Mouse (Mus musculus): ENCODE measurements around the gene Edaradd.
"Not testable (repeated sequence)": the region's sequence is repeated elsewhere in the genome, so short reads cannot be mapped to it uniquely, and the experiment has no call there.

Gene Edaradd

GRCm38 (mm10) chr13:12519371-12519770 lies 867 bp downstream of the Edaradd start:
- DNase-seq (ENCODE audit: extremely low spot score, low read depth, low spot score) = no peak

GRCm38 (mm10) chr13:12511189-12511965 lies 8.9 kb downstream of the Edaradd start:
- DNase-seq (ENCODE audit: extremely low spot score, low read depth, low spot score) = no peak

- no peak for DNase-seq (ENCODE audit: extremely low spot score, low read depth, low spot score)
Observed at GRCm38 (mm10) chr13:12510032-12510431, 10.2 kb downstream of the Edaradd start.

GRCm38 (mm10) chr13:12507426-12507825 lies 12.8 kb downstream of the Edaradd start:
- no peak for DNase-seq (ENCODE audit: extremely low spot score, low read depth, low spot score)

GRCm38 (mm10) chr13:12505359-12505758 lies 14.9 kb downstream of the Edaradd start:
- no peak for DNase-seq (ENCODE audit: extremely low spot score, low read depth, low spot score)

GRCm38 (mm10) chr13:12503238-12503751 lies 16.9 kb downstream of the Edaradd start:
- DNase-seq (ENCODE audit: extremely low spot score, low read depth, low spot score) = no peak

GRCm38 (mm10) chr13:12502665-12503237 lies 17.5 kb downstream of the Edaradd start:
- DNase-seq (ENCODE audit: extremely low spot score, low read depth, low spot score) = no peak

GRCm38 (mm10) chr13:12499107-12499506 lies 21.1 kb downstream of the Edaradd start:
- no peak for DNase-seq (ENCODE audit: extremely low spot score, low read depth, low spot score)

- no peak for DNase-seq (ENCODE audit: extremely low spot score, low read depth, low spot score)
Observed at GRCm38 (mm10) chr13:12497809-12498208, 22.4 kb downstream of the Edaradd start.

- no peak for DNase-seq (ENCODE audit: extremely low spot score, low read depth, low spot score)
Observed at GRCm38 (mm10) chr13:12494750-12495149, 25.5 kb downstream of the Edaradd start.

- no peak for DNase-seq (ENCODE audit: extremely low spot score, low read depth, low spot score)
Observed at GRCm38 (mm10) chr13:12492515-12492914, 27.7 kb downstream of the Edaradd start.

GRCm38 (mm10) chr13:12485640-12486039 lies 34.6 kb downstream of the Edaradd start:
- DNase-seq (ENCODE audit: extremely low spot score, low read depth, low spot score) = no peak

- no peak for DNase-seq (ENCODE audit: extremely low spot score, low read depth, low spot score)
Observed at GRCm38 (mm10) chr13:12485197-12485596, 35.0 kb downstream of the Edaradd start.

GRCm38 (mm10) chr13:12479802-12480201 lies 40.4 kb downstream of the Edaradd start:
- no peak for DNase-seq (ENCODE audit: extremely low spot score, low read depth, low spot score)

GRCm38 (mm10) chr13:12478301-12478700 lies 41.9 kb downstream of the Edaradd start:
- DNase-seq (ENCODE audit: extremely low spot score, low read depth, low spot score) = no peak

GRCm38 (mm10) chr13:12476886-12477285 lies 43.4 kb downstream of the Edaradd start:
- no peak for DNase-seq (ENCODE audit: extremely low spot score, low read depth, low spot score)

- DNase-seq (ENCODE audit: extremely low spot score, low read depth, low spot score) = no peak
Observed at GRCm38 (mm10) chr13:12475239-12475638, 45.0 kb downstream of the Edaradd start.

- DNase-seq (ENCODE audit: extremely low spot score, low read depth, low spot score) = no peak
Observed at GRCm38 (mm10) chr13:12473724-12474378, 46.4 kb downstream of the Edaradd start.

GRCm38 (mm10) chr13:12468488-12468887 lies 51.8 kb downstream of the Edaradd start:
- no peak for DNase-seq (ENCODE audit: extremely low spot score, low read depth, low spot score)

- no peak for DNase-seq (ENCODE audit: extremely low spot score, low read depth, low spot score)
Observed at GRCm38 (mm10) chr13:12464844-12465243, 55.4 kb downstream of the Edaradd start, which contains the start of gene Lgals8. Lgals8 (minus strand) TSS chr13:12464944.

- not testable (repeated sequence) for DNase-seq (ENCODE audit: extremely low spot score, low read depth, low spot score)
Observed at GRCm38 (mm10) chr13:12464159-12464558, 56.1 kb downstream of the Edaradd start.

- no peak for DNase-seq (ENCODE audit: extremely low spot score, low read depth, low spot score)
Observed at GRCm38 (mm10) chr13:12462623-12463022, 57.6 kb downstream of the Edaradd start.

Measured in hindlimb bud, embryonic 11.5 days (tissue).